Mouse (Mus musculus) embryo, embryonic 11.5 days (tissue): ENCODE data around the gene Stam2.

ENCODE experiments used
- DNase-seq: peaks from one replicate; pipeline ENCODE4 v3.0.0-alpha.2; 2012; ENCODE audit warnings: low read depth, low spot score

Stam2 gene

DNA sequence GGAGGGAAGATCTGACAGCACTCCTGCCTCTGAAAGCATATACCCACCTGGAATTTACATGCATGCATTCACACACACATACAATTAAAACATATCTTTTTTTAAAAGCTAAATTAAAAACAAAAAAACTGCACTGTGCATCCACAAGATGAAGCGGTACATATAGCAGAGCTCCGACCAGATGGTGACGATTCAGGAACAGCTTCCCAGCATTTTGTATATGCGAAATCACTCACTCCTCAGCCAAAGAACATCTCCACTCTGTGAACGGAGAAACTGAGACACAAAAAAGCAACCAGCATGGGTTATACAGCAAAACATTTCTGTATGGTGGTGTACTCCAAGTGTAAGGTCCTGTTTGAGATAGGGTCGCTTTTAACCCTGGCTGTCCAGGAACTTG lies 11.2 kb downstream of the Stam2 start:
- no peak for DNase-seq

DNA sequence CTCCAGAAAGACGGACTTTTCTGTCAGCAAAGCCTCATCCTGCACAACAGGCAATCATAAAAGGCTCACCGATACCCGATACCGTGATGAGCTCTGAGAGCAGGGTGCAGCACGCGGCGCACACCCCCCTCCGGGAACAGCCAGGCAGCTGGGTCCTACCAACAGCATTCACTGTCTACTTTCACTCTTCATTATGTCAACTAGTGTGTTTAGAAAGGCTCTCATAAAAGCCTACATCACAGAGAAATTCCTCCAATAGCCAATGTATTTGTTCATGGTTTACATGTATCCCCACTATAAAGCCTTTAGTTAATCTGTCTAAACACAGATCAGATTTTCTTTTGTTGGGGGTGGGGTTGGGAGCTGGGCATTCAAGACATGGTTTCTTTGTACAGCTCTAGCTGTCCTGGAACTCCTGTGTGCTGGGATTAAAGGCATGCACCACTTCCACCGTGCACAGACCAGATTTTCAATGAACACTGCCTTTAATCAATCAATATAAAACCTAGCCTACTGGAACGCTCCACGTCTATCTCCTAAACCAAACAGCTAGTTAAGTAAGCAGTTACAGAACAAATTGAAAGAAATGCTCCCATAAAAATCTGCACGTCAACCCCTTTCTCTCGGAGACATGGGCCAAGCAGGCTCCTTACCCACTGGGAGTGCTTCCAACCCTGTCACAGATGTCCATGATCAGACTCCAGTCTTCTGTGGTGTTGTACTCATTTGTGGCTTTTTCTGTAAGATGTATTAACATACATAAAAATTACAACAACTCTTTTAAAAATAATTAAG lies 21.7 kb downstream of the Stam2 start:
- no peak for DNase-seq

DNA sequence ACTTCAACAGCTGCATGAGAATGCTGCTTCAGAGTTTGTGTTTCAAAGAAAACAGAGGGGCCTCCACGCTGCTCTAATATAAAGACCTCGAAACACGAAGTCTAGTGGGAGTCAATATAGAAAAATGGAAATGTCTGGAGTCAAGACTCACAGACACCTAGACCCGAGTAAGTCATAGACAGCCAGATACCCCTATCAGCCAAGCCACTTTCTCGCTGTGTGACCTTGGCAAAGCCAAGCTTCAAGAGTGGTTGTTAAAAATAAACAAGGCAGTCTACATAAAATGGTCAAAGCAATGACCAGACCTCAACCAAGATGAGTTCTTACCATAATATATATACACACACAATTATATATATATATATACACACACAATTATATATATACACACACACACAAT lies 25.0 kb downstream of the Stam2 start:
- DNase-seq, result no peak

DNA sequence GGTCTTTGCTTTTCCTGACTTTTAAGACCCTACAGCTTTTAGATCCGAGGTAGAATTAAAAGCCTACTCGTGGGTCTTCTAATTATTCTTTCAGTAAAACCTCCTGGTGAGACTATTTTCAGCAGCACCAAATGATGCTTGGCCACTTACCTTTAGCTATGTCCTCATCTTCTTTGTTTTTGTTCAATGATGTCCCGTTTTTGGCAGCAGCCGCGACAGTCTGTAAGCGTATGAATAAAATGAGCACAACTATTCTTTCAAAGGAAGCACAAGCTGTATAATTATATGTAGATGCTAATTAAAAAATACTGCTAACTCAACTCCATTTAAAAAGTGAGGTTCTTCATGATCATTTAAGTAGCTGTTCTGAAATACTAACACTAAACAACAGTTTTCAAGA lies 26.5 kb downstream of the Stam2 start:
- no peak for DNase-seq

DNA sequence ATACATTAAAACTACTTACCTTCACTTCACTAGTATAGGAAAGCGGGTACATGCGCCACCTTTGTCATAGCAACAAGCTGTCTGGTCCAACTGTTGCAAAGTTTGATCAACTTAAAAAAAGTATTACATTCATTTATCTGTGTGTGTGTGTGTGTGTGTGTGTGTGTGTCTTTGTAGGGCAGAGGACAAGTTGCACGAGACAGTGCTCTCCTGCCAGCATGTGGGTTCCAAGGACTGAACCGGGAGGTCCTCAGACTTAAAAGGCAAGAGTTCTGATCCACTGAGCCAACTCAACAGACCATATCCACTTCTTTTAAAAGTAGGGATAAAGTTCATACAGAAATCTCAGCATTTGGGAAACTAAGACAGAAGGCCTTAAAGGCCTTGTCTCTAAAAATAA lies 28.0 kb downstream of the Stam2 start:
- no peak for DNase-seq

DNA sequence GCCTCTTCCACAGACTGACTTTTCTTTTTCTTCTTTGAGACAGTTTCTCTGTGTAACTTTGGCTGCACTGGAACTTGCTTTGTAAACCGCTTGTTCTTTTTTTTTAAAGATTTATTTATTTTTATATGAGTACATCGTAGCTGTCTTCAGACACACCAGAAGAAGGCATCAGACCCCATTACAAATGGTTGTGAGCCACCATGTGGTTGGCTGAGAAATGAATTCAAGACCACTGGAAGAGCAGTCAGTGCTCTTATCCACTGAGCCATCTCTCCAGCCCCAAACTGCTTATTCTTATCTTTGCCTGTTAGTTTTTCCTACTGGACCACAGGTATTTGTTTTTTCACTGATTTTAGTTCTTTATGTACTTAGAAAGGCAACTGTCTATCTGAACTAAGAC lies 31.3 kb downstream of the Stam2 start:
- no peak for DNase-seq

DNA sequence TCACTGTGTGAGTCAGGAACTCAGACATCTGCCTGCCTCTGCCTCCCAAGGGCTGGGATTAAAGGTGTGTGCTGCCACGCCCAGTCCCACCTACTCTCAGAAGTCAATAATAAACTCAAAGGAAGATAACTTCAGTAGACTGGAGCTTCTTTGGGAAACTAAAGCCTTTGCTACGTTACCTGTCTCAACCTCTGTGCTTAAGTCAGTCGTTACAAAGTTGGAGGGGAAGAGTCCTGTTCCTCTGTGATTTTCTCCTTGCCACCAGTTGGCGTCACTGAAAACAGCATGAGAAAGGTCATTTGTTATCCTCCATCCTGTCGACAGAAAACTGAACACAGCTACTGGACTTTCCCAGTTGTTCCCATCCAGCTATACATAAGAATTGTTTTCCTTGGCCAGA lies 32.7 kb downstream of the Stam2 start:
- DNase-seq, result no peak

DNA sequence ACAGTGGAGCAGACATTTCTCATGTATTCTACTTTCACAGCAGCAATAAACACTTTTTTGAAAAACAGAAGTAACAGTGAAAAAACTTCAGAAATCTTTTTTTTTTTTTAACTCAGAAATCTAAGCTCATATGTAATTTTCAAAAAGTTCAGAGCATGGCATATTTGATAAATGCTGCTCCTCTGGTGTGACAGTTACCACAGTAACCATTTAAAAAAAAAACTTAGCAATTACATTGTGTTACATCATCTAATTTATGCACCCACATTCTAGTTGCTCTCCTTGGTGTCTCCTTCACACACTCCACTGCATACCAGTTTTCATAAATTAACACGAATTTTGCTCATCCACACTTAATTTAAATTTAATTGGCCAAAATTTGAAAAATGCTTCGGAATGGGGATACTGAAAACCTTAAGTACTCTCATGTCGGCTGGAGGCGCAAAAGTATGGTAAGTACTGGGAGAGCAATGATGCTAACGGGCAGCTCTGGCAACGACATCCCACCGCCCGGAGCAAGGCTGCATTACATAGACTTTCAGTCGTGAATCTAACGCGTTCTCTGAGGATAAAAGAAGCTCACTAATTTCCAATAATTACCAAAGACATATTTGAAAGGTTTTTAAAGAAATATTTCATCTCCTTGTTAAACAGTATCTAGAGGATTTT lies 40.6 kb downstream of the Stam2 start:
- DNase-seq, result no peak

DNA sequence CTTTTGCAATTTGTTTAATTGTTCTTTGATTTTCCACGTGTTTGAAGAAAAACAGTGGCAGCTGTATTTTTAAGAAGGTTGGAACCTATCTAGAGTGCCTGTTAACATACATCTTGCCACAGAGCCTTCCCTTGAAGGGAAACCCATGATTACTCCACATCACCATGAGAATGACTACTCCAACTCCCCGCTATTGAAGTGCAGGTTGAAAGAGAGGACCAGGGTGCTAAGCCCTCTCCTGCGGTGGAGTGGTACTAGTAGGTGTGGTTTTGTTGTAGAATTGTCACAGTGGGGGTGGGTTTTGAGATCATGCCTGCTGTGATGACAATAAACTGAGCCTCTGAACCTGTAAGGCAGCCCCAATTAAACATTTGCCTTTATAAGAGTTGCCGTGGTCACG lies 41.7 kb downstream of the Stam2 start:
- DNase-seq, result no peak

DNA sequence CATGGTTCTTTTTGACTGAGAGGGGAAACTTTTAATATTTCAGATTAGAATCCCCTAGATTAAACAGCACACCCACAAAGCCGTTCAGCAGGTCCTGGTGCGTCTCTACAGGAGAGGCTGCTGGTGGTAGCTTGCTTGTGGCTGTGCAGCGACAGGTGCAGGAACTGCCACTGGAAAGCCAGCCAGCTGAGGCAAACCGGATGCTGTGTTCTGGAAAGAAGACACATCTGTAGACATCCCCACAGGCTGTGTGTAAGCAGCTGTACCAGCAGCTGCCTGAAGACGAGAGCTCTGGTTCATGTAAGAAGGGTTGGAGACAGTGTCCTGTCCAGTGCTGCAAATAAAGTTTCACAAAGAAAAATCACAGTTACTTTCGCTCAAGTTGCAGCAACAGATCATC lies 47.5 kb downstream of the Stam2 start:
- DNase-seq, result no peak

DNA sequence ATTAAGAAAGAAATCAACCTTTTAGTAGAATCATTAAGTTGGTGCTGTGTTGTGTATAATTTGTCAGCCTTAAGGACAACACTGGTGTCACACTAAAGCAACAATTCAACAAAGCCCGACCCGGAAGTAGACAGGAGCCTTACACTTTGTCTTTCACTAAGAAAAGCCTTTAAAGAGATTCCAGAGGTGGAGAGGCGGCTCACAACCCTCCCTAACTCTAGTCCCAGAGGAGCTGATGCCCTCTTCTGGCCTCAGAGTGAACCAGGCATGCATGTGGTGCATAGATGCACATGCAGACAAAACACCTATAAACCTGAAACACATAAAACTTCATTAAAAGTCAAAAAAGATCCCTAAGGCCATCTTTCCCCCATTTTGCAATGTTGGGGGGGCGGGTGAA lies 50.3 kb downstream of the Stam2 start:
- no peak for DNase-seq

DNA sequence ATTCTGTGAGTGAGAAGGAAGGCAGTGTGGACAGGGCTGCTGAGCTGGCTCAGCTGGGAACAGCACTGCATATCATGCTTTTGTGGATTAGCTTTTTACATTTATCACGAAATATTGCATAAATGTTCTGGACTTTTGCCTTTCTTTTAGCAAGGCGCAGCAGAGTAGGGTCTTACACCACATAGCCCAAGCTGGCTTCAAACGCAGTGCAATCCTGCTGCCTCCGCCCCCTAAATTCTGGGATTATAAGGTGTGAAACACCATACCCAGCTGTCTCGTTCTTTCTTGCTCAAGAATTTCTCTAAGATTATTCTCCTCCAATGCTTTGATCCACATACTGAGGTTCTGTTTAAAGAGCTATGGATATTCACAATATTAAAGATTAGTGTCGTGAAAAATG lies 55.5 kb downstream of the Stam2 start:
- no peak for DNase-seq

DNA sequence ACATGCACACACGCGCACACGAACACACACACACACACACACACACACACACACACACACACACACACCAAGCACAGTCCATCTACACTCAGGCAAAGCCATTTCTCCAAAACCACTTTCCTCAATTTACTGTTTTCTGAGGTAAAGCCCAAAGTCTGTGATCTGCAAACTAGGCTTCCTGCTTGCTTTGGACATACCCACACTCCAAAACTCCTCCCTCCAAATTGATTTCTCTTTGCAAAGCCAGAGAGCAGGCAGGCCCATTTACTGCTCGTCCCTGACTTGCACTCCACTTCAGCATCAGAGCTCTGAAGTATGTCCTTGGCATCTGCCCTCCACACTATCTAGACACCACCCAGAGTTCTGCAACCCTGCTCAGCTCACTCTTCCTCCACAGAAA lies 64.5 kb downstream of the Stam2 start:
- DNase-seq, result no peak

DNA sequence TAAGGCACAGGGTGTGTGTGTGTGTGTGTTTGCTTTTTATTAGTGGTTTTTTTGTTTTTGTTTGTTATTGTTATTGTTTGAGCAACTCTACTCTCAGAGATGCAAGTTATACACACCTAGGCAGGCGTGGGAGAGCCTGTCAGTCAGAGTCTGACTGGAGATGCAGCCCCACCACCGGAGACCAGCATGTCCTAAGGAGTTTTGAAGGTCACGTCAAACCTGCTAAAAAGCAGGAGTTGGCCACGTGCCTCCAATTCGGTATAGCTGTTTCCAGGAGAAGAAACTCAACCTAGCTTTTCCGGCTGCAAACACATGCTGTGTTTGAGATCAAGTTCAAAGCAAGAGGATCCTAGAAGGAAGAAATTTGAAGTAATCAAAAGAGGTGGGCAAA lies 65.2 kb downstream of the Stam2 start:
- no peak for DNase-seq

DNA sequence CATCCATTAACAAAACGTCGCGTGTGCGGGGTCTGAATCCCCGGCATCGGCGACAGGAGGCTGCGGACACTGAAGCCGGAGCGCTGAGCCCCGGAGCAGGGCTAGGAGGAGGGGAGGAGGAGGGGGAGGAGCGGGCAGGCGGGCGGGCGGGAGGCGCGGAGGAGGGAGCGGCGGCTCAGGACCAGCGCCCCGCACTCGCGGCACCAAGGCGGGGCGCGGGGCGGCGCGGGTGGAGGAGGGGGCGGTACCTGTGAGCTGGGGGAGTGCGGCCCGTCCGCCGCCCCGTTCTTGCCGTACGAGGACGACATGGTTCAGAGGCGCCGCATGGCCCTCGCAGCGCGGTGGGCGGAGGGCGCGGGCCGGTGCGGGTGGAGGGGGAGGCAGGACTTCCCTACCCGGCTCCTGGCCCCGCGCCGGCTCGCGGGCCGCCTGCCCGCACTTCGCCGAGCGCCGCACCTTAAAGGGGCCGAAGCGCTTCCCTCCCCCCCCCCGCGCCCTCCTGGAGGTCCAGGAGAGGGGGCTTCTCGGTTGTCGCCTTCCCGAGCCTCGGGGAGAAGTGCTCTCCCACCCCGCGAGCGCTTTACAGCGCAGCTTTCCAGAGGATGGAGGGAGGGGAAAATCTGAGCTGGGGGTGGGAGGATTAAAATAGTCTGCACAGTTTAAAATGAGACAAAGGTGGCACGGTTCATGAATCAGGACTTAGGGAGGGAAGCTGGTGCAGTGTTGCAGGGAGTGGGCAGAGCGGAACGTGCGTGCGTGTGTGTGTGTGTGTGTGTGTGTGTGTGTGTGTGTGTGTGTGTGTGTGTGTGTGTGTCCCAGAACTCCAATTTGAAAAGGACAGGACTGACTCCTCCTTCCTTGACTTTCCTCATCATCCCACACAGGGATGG lies 65.8 kb downstream of the Stam2 start, which contains the start of gene Cacnb4:
TSS of gene Cacnb4 (minus strand) at position 809 of the 890 bp plus-strand sequence.
- DNase-seq, result peak; percentile 40

DNA sequence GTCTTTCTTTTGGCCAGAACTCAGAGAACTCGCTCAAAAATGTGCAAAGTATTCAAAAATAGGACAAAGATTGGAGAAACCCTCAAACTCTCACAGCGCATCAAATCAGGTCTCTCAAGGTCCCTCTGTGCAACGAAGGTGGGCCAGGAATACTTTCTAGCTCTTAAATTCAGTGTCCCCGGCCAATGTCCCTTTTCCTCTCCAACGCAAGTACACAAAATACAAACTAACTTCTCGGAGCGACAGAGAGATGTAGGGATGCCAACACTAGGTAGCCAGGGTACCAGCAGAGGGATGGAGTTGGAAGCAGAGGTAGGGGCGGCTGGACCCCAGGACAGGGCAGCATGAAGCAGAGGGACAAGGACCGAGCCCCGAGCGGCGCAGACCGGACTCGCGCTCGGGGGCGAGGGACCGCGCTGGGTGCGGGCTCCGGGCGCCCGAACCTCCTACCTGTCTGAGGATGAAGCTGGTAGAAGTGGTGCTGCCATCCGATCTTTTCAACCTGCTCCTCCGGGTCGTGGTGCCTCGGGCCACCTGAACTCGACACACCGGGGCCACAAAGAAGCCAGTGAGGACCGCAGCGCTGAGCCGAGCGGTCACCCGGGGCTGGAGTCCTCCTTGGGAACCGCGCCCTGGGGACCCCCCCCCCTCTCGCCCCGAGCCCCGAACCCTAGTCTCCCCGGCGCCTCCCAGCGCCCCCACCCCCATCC lies 66.6 kb downstream of the Stam2 start:
- no peak for DNase-seq

DNA sequence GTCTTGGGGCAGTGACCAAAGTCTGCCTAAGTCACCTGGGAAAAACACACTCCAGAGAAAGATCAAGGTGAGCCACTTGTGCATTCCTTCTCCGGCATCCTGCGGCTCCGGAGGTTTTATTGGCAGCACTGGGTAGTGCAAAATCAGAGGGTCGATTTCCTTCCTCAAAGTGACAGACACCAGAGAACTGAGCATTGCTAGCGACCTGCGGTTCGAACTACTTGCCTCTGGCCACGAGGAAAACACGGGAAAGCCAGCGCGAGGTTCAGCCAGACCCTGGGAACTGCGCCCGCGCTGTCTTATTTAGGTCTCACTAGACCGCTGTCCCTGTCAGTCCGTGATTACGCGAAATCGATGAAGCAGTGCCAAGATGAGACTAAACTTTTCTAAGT lies 67.2 kb downstream of the Stam2 start:
- no peak for DNase-seq

DNA sequence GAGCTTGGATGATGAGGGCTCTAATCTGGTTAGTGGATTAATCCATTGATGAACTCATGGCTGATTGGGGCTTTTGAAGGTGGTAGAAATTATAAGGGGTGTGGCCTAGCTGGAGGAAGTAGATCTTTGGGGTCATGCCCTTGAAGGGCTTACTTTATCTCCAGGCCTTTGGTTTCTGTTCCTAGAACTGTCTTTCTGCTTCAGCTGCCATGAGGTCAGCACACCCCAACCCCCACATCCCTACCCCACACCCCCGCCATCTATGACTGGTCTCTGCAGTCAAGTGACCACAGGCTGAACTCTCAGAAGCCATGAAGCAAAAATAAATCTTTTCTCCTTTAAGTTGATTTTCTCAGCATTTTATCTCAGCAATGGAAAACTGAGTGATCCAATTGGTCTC lies 68.9 kb downstream of the Stam2 start:
- DNase-seq, result no peak

DNA sequence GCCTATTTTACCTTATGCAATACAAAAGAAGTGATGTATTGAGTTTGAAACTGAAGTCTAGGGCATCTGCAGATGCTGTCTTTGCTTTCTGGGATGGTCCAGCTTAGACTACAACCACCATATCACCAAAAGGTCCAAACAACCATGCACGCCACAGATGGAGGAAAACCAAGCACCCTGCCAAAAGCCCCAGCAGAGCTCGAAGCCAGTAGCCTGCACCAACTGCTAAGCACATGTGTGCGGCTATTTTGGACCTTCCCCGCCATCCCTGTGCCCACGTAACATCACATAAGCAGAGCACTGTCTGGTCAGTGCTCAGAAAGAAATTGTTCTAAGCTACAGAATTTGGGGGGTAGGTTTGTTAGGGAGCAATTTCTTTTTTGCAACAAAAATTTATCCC lies 71.3 kb downstream of the Stam2 start:
- no peak for DNase-seq

DNA sequence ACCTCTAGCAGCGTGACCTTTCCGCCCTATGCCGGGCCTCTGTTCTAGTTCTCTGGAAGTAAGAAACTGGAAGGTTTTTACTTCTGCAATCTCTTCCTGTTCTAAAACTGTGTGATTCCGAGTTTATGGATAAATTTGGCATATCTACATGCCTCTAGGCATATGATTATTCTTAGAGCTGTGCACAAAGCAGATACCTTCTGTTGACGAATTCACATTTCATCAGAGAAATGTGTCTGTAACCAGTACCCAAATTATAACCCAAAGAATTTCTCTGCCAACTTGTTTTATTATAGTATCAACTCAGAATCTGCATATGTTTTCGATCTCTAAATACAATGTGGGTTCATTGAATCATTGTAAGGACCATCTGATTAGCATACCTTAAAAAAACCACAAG lies 73.6 kb downstream of the Stam2 start:
- DNase-seq, result no peak

DNA sequence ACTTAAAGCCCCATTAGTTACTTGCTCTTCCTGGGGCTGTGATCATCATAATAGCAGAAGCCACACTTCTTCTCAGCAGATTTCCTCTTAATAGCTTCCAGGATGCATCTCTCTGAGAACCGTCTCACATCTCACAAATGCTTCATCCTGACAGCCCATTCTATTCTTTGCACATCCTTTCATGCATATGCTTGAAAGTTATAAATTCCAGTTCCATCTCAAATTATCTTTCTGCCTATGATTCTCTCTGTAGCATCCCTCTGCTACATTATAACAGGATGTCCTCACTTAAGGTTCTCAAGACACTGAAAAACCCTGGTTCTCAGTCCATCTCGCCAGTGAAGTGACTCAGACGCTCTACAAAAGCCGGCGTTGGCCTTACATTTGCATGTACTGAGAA lies 85.4 kb downstream of the Stam2 start:
- no peak for DNase-seq

DNA sequence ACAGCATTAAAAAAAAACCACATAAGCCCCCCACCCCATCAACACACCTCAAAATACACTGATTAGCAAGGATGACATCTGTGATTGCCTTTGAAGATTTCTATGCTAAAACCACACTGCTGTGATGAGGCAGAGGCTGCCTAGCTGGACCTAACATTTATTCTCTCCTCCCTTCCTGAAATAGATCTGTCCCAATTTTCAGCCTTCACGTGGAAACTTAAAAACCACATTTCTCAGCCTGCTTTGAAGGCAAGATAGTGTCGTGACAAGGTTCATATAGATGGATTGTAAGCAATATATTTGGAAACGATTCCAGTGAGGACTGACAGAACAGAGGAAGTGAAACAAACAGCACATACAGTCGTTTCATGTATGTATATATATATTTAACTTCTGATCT lies 87.5 kb downstream of the Stam2 start:
- DNase-seq, result no peak
